Mouse (Mus musculus) CH12.LX (cell line): ENCODE data around the gene Snhg11. TPM values are rescaled to one million over a fixed set of nuclear protein-coding genes. Genes with fewer than 3 reads are reported as not detected.

Source experiments
- DNase-seq: peaks from one replicate; pipeline ENCODE4 v3.0.0-alpha.2; 2013; ENCODE audit errors: extremely low read depth
- H3K27ac ChIP-seq: 2 replicates; pipeline ENCODE4 v1.5.1; 2012; ENCODE audit warnings: low read depth, mild to moderate bottlenecking, control low read depth, moderate library complexity; ENCODE audit not compliant: insufficient read depth
- H3K27me3 ChIP-seq: replicated peaks from 2 replicates; pipeline ENCODE3; 2012; ENCODE audit warnings: inconsistent platforms
- H3K36me3 ChIP-seq, 2 experiments: replicated peaks in 1 of 2; 2 replicates each; pipeline versions ENCODE3 to v1.6.1; 2012; ENCODE audit warnings: inconsistent platforms in 1 of 2, low read length in 1 of 2, mild to moderate bottlenecking in 1 of 2, mixed read lengths in 1 of 2, moderate library complexity in 1 of 2; ENCODE audit not compliant: control insufficient read depth in 1 of 2, insufficient read depth in 1 of 2
- H3K4me1 ChIP-seq, 2 experiments: 2 replicates each; pipeline ENCODE4 v1.6.1; 2012; ENCODE audit warnings: inconsistent platforms in 1 of 2, moderate library complexity in 1 of 2; ENCODE audit not compliant: insufficient read depth in 2 of 2, control insufficient read depth in 1 of 2
- H3K4me2 ChIP-seq: 2 replicates; pipeline ENCODE4 v1.6.1; 2012; ENCODE audit warnings: low read depth, mild to moderate bottlenecking, control low read depth; ENCODE audit not compliant: poor library complexity, insufficient read depth, severe bottlenecking
- H3K4me3 ChIP-seq, 3 experiments: fragments of 150-350 bp in 1 of 3; sonication (generic) in 1 of 3; replicated peaks in 1 of 3; 2 replicates each; pipeline versions ENCODE3 to v1.5.1; 2011 to 2012; ENCODE audit warnings: low read depth in 2 of 3, low read length in 2 of 3, mild to moderate bottlenecking in 2 of 3, moderate library complexity in 2 of 3, control low read depth in 1 of 3, improper control_type of control experiment in 1 of 3, inconsistent platforms in 1 of 3, mixed read lengths in 1 of 3; ENCODE audit not compliant: poor library complexity in 1 of 3
- H3K79me2 ChIP-seq: replicated peaks from 2 replicates; pipeline ENCODE4 v1.6.1; 2012; ENCODE audit warnings: mild to moderate bottlenecking, moderate library complexity; ENCODE audit not compliant: control insufficient read depth, poor library complexity, insufficient read depth, severe bottlenecking; ENCODE audit errors: extremely low read depth
- H3K9ac ChIP-seq: 2 replicates; pipeline ENCODE4 v1.6.1; 2012; ENCODE audit warnings: low read depth, mild to moderate bottlenecking, control low read depth, moderate library complexity; ENCODE audit not compliant: insufficient read depth
- H3K9me3 ChIP-seq: replicated peaks from 2 replicates; pipeline ENCODE3; 2012; ENCODE audit warnings: low read length, inconsistent platforms, mixed read lengths
- CTCF ChIP-seq, 2 experiments: IDR thresholded peaks in 1 of 2; conservative IDR thresholded peaks in 1 of 2; 2 replicates each; pipeline ENCODE4 v1.5.1; 2011 to 2012; ENCODE audit warnings: low read depth in 2 of 2, low read length in 2 of 2, improper control_type of control experiment in 1 of 2, inconsistent platforms in 1 of 2, mild to moderate bottlenecking in 1 of 2, moderate library complexity in 1 of 2
- ELF1 ChIP-seq: IDR thresholded peaks from 2 replicates; pipeline ENCODE4 v1.6.1; 2014; ENCODE audit warnings: low read depth, mild to moderate bottlenecking, inconsistent platforms, low read length, improper control_type of control experiment
- ETS1 ChIP-seq: conservative IDR thresholded peaks from 2 replicates; pipeline ENCODE4 v1.6.1; 2012; ENCODE audit warnings: low read depth, mild to moderate bottlenecking, inconsistent platforms, low read length, improper control_type of control experiment, moderate library complexity
- GABPA ChIP-seq: IDR thresholded peaks from 2 replicates; pipeline ENCODE4 v1.6.1; 2012; ENCODE audit warnings: low read depth, low read length, improper control_type of control experiment, inconsistent platforms; ENCODE audit not compliant: insufficient replicate concordance
- HCFC1 ChIP-seq: IDR thresholded peaks from 2 replicates; pipeline ENCODE4 v1.6.1; 2012; ENCODE audit warnings: low read depth, mild to moderate bottlenecking, inconsistent platforms, low read length, improper control_type of control experiment
- IRF4 ChIP-seq: IDR thresholded peaks from 2 replicates; pipeline ENCODE4 v1.6.1; 2014; ENCODE audit warnings: low read depth, mild to moderate bottlenecking, inconsistent platforms, low read length, improper control_type of control experiment
- JUND ChIP-seq: conservative IDR thresholded peaks from 2 replicates; pipeline ENCODE4 v1.6.1; 2011; ENCODE audit warnings: low read depth, low read length, improper control_type of control experiment
- KAT2A ChIP-seq: IDR thresholded peaks from 2 replicates; pipeline ENCODE4 v1.6.1; 2012; ENCODE audit warnings: low read length, improper control_type of control experiment, inconsistent platforms; ENCODE audit not compliant: insufficient replicate concordance
- MAFK ChIP-seq: IDR thresholded peaks from 2 replicates; pipeline ENCODE4 v1.6.1; 2011; ENCODE audit warnings: low read length, improper control_type of control experiment; ENCODE audit not compliant: insufficient replicate concordance
- MAX ChIP-seq: IDR thresholded peaks from 2 replicates; pipeline ENCODE4 v1.6.1; 2011; ENCODE audit warnings: low read length, improper control_type of control experiment
- MAZ ChIP-seq: IDR thresholded peaks from 2 replicates; pipeline ENCODE4 v1.6.1; 2012; ENCODE audit warnings: low read depth, mild to moderate bottlenecking, inconsistent platforms, low read length, improper control_type of control experiment, moderate library complexity
- NELFE ChIP-seq: IDR thresholded peaks from 2 replicates; pipeline ENCODE4 v1.6.1; 2011; ENCODE audit warnings: low read depth, low read length, improper control_type of control experiment
- NRF1 ChIP-seq: IDR thresholded peaks from 2 replicates; pipeline ENCODE4 v1.6.1; 2014; ENCODE audit warnings: low read depth, mild to moderate bottlenecking, inconsistent platforms, low read length, improper control_type of control experiment, moderate library complexity
- PAX5 ChIP-seq: IDR thresholded peaks from 2 replicates; pipeline ENCODE4 v1.6.1; 2012; ENCODE audit warnings: low read length, inconsistent platforms, mixed read lengths
- RAD21 ChIP-seq: IDR thresholded peaks from 2 replicates; pipeline ENCODE4 v1.6.1; 2011; ENCODE audit warnings: low read depth, mild to moderate bottlenecking, low read length, improper control_type of control experiment, moderate library complexity
- SMC3 ChIP-seq: IDR thresholded peaks from 2 replicates; pipeline ENCODE4 v1.6.1; 2011; ENCODE audit warnings: low read depth, low read length, improper control_type of control experiment
- TBP ChIP-seq: conservative IDR thresholded peaks from 2 replicates; pipeline ENCODE4 v1.6.1; 2011; ENCODE audit warnings: low read depth, low read length, improper control_type of control experiment
- TCF12 ChIP-seq: IDR thresholded peaks from 2 replicates; pipeline ENCODE4 v1.6.1; 2014; ENCODE audit warnings: low read depth, mild to moderate bottlenecking, inconsistent platforms, low read length, improper control_type of control experiment
- UBTF ChIP-seq: IDR thresholded peaks from 2 replicates; pipeline ENCODE4 v1.6.1; 2012; ENCODE audit warnings: low read depth, mild to moderate bottlenecking, inconsistent platforms, low read length, improper control_type of control experiment, moderate library complexity
- USF1 ChIP-seq: IDR thresholded peaks from 2 replicates; pipeline ENCODE4 v1.6.1; 2014; ENCODE audit warnings: low read depth, mild to moderate bottlenecking, inconsistent platforms, low read length, improper control_type of control experiment
- ZC3H11A ChIP-seq: IDR thresholded peaks from 2 replicates; pipeline ENCODE4 v1.6.1; 2012; ENCODE audit warnings: low read depth, mild to moderate bottlenecking, inconsistent platforms, low read length, improper control_type of control experiment
- ZMIZ1 ChIP-seq: IDR thresholded peaks from 2 replicates; pipeline ENCODE4 v1.6.1; 2012; ENCODE audit warnings: low read depth, mild to moderate bottlenecking, inconsistent platforms, low read length, improper control_type of control experiment
- dilution Hi-C: fragments of 300-500 bp; cut with MboI; formaldehyde crosslinking; loops from 2 replicates; pipeline ENCODE4 v1.14.3; 2020; ENCODE audit warnings: low sequenced_read_pairs; ENCODE audit not compliant: extremely low pct_unique_long_range_greater_than_20kb, extremely low pct_ligation_motif_present
- in situ Hi-C: fragments of 300-500 bp; cut with MboI; formaldehyde crosslinking; loops from 3 replicates; pipeline ENCODE4 v1.14.3; 2019; ENCODE audit warnings: low sequenced_read_pairs, low pct_ligation_motif_present, low pct_unique_long_range_greater_than_20kb, mixed read lengths
- polyA plus RNA-seq: library from polyadenylated mRNA; unstranded; fragments of >175 nt; gene quantifications from 2 replicates; pipeline ENCODE4 v1.2.1, GENCODE M21; 2012; ENCODE audit warnings: low read depth; ENCODE audit not compliant: insufficient read length
- total RNA-seq, 2 experiments: library from RNA; depleted of rRNA; stranded (reverse); fragments of 300-350 nt in 1 of 2; fragments of >200 nt in 1 of 2; gene quantifications; 2 replicates each; pipeline ENCODE4 v1.2.3; 2012 to 2014

Gene Snhg11
- total and polyA plus RNA-seq, 3 experiments, result 0.04 to 0.13 TPM; not detected in 1

DNA sequence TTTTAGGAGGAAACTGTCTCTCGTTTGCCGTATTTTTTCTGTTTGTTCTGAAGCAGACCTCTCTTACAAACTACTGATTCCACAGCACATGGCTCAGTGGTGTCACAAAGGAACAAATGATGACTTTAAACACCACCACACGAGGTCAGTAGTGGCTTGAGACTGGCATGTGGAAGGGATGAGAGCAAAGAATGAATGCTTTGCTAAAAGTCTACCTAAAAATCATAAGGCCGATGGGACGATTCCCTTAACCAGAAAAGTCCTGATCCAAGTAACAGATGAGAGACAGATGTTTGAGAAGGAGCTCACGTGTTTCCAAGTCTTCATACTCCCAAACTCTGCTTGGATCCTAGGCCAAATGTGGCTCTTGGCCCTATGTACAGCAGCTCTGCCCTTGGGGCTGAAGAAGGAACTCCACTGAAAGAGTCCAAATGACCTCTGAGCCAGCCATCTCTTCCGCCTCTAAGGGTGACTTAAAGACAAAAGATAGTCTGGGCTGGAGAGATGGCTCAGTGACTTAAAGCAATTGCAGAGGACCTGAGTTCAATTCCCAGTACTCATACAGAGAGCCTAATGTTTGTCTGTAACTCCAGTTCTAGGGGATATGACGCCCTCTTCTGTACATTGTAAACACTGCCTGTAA lies 13.6 kb upstream of the Snhg11 start:
- peak; percentile 36 for TF ChIP-seq MAZ
- TF ChIP-seq IRF4, result no peak; the same call in 1 of the 2 replicates
- TF ChIP-seq NRF1, result no peak
- TF ChIP-seq ETS1, result no peak
- no peak for TF ChIP-seq HCFC1
- no peak for TF ChIP-seq ZMIZ1
- TF ChIP-seq USF1, result no peak
- peak; percentile 11; the same call in 1 of the 2 replicates for TF ChIP-seq TBP
- TF ChIP-seq TCF12, result no peak
- 0 out of 2 replicates have a peak, but pooled peaks have one; percentile 10 for TF ChIP-seq NELFE
- TF ChIP-seq CTCF (conservative IDR thresholded peaks at IDR 0.05 in 1 of 2, IDR thresholded peaks at IDR 0.05 in 1 of 2; ENCODE audit: low read depth in 2 of 2, low read length in 2 of 2), result peak; percentile 41 to 44; a peak in 3 of 4 replicates
- no peak for TF ChIP-seq KAT2A
- TF ChIP-seq GABPA, result no peak
- no peak for TF ChIP-seq JUND
- TF ChIP-seq MAFK, result 0 out of 2 replicates have a peak, but pooled peaks have one; percentile 1
- peak; percentile 14; the same call in 1 of the 2 replicates for TF ChIP-seq SMC3
- no peak for TF ChIP-seq MAX
- TF ChIP-seq UBTF, result no peak
- TF ChIP-seq ELF1, result no peak
- no peak for TF ChIP-seq PAX5
- no peak for TF ChIP-seq ZC3H11A
- TF ChIP-seq RAD21, result peak; percentile 49
- in situ Hi-C loops (loop anchor here (25.0 kb wide), 1 partner anchor 276 kb away; no protein-coding TSS in a partner anchor), dilution Hi-C loops (no loop called here)
- Histone ChIP-seq H3K9ac (peak overlapping the region; percentile 61), H3K36me3 (peaks cover 36 to 39% of the 10 kb centered on the region in 2 experiments), H3K27ac (peak overlapping the region; percentile 75), H3K4me3 (peak overlapping the region in 1 of 3 experiments; percentile 98), H3K79me2 (peaks cover 38% of the 10 kb centered on the region), H3K27me3 (no peaks in the 10 kb centered on the region), H3K4me1 (peaks cover 13 to 35% of the 10 kb centered on the region in 2 experiments), H3K4me2 (peak overlapping the region; percentile 49), H3K9me3 (no peaks in the 10 kb centered on the region)
- peak; percentile 57 for DNase-seq
